Mouse (Mus musculus): ENCODE data around the gene Bola3. TPM values are rescaled to one million over a fixed set of nuclear protein-coding genes. Genes with fewer than 3 reads are reported as not detected.
A peak's percentile ranks its signal among the peaks of the same experiment; 100 is the strongest.

Bola3 gene
- 126 TPM for polyA plus RNA-seq (2021)

DNA sequence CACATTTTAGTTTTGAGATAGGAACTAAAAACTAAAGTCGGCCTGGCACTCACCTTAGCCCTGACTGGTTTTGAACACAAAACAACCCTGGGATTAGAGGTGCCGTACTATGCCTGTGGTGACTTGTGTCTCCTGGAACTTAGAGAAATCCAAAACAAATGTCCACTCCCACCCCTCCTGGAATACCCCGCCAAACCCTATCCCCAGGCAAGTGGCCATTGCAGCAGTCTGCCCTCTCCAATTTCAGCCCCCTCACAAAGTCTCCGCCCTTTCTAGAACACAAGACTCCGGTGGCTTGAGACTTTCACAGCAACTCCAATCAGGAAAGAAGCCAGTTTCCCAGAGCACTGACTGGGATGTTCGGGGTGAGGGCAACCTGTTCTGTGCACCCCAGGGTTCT is at the start of gene Bola3:
Gene Bola3 (plus strand): TSS at position 275 of the 400 bp plus-strand sequence.
- POLR2A ChIA-PET, result no interaction called here
- no peak for DNase-seq (ENCODE audit: low read depth, low spot score)
- ATAC-seq, result peak; percentile 55
- no peak for TF ChIP-seq CTCF (IDR thresholded peaks at IDR 0.05)
- CTCF ChIA-PET, result interaction anchor here (1.2 kb wide), 1 partner anchor 14 kb away, joined by 3 read pairs; no protein-coding TSS in a partner anchor
- no peaks in the 10 kb centered on the region for H3K27me3 ChIP-seq
- in situ Hi-C loops (cut with MboI; ENCODE audit: low pct_unique_long_range_greater_than_20kb), result no loop called here

DNA sequence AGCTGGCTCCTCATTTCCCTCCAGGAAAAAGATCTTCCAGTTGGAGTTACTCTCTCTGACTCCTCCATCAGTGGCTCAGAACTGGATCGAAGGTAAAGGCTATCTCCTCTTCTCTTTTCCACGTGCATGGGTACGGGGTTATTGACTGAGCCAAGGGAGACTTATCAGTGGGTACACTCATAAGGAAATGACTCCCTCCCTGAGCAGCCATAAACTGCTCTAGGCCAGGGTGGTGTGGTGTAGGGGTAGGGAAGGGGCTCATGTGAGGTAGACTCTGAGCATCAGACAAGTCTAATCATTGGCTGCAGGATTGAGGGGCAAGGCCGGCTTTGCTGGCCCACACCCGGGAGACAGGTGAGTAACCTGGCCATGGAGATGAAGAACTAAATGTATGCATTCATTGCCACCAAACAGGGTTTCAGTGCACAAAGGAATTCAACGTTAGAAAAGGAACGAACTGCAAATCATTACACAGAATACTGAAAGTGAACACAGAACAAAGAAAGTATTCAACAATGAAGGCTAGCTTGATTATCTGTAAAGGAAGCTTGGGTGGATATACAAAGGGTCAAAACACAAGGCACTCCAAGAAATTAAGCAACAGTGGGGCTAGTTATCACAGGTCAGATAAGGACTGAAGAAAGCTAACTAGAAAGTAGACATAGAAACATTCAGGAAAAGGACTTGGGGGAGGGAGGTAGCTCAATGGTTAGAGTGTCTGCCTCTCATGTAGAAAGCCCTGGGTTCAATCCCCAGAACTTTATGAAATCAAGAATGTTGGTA is 48.3 kb upstream of the Bola3 start:
- POLR2A ChIA-PET, result no interaction called here
- no peak for TF ChIP-seq CTCF (IDR thresholded peaks at IDR 0.05)
- ATAC-seq (no peak), DNase-seq (ENCODE audit: low read depth, low spot score) (no peak)
- no peaks in the 10 kb centered on the region for H3K27me3 ChIP-seq
- CTCF ChIA-PET, result no interaction called here
- in situ Hi-C loops (cut with MboI; ENCODE audit: low pct_unique_long_range_greater_than_20kb), result no loop called here

DNA sequence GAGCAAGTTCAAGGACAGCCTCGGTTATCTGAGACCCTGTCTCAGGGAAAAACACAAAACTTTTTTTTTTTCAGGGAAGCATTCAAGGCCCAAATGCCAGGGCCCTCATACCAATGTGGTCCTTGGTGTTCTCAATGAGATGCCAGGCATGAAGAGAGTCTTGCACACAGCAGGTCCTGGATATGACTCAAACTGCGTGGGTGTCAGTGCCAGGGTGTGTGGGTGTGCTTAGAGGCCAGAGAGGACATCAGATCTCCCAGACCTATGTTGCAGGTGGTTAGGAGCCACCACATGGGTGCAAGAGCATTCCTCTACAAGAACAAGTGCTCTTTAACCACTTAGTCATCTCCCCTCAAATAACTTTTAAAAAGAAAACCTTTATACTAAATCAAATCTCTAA is 47.7 kb upstream of the Bola3 start:
- TF ChIP-seq CTCF (IDR thresholded peaks at IDR 0.05), result no peak
- CTCF ChIA-PET, result no interaction called here
- H3K27me3 ChIP-seq, result no peaks in the 10 kb centered on the region
- POLR2A ChIA-PET, result no interaction called here
- DNase-seq (ENCODE audit: low read depth, low spot score) (no peak), ATAC-seq (no peak)
- in situ Hi-C loops (cut with MboI; ENCODE audit: low pct_unique_long_range_greater_than_20kb), result no loop called here

DNA sequence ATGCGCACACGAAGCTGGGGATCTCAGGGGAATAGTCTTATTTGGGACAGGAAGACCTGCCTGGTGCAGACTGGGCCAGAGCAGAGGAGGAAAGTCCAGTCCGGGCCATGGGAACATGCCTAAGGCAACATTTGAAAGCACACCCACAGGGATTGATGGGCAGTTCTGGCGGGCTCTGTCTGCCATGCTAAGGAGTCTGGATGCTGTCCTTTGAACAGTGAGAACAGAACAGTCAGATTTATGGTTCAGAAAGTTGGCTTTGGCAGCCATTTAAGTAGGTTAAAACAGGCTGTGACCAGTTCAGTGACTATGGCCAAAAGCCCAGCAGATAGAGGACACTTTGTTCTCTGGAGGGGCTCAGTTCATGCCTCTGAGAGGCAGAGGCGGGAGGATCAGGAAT is 46.7 kb upstream of the Bola3 start:
- TF ChIP-seq CTCF (IDR thresholded peaks at IDR 0.05), result no peak
- no peak for ATAC-seq
- no peaks in the 10 kb centered on the region for H3K27me3 ChIP-seq
- DNase-seq (ENCODE audit: low read depth, low spot score), result no peak
- ChIA-PET CTCF (no interaction called here), POLR2A (no interaction called here)
- in situ Hi-C loops (cut with MboI; ENCODE audit: low pct_unique_long_range_greater_than_20kb), result no loop called here

DNA sequence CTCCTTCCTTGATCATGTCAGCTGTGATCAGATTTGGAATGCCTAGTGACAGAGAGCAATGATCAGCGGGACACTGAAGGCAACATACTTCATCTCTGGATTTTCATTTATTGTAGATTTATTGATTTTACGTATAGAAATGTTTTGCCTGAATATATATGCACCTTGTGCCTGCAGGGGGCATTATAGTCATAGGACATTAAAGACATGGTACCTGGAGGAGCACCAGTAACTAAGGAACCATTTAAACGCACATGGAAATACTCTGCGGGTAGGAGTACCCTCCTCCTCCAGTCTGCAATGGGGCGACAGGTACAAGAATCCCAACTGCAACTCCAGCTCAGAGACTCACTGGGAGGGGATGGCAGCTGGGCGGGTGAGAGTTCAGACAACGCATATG is 39.9 kb upstream of the Bola3 start:
- in situ Hi-C loops (cut with MboI; ENCODE audit: low pct_unique_long_range_greater_than_20kb), result no loop called here
- no peak for TF ChIP-seq CTCF (IDR thresholded peaks at IDR 0.05)
- CTCF ChIA-PET, result interaction anchor here (1.5 kb wide), 1 partner anchor 24 kb away, joined by 4 read pairs; no protein-coding TSS in a partner anchor

DNA sequence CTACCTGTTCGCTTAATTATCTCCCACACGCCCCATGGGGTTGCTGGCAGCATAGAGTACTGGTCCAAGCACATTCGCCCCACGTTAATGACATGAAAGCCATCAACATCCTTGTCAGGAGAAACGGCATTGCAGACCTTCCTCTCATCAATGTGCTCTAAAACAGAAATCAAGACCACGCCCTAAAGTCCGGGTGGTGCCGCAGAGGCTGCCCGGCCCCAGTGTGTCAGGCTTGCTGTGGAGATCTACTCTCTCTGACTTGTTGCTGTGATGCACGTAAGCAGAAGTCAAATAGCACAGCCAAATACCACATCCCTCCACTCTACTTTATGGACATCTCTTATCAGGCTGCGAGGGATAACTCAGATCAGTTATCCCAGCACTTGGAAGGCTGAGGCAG is 37.7 kb upstream of the Bola3 start:
- in situ Hi-C loops (cut with MboI; ENCODE audit: low pct_unique_long_range_greater_than_20kb), result no loop called here
- DNase-seq (ENCODE audit: low read depth, low spot score) (no peak), ATAC-seq (no peak)
- H3K27me3 ChIP-seq, result no peaks in the 10 kb centered on the region
- ChIA-PET POLR2A (no interaction called here), CTCF (no interaction called here)
- no peak for TF ChIP-seq CTCF (IDR thresholded peaks at IDR 0.05)

More for the DNA sequence above, 39.9 kb upstream of the Bola3 start:
- POLR2A ChIA-PET, result no interaction called here
- ATAC-seq, result no peak
- no peaks in the 10 kb centered on the region for H3K27me3 ChIP-seq
- DNase-seq (ENCODE audit: low read depth, low spot score), result no peak

DNA sequence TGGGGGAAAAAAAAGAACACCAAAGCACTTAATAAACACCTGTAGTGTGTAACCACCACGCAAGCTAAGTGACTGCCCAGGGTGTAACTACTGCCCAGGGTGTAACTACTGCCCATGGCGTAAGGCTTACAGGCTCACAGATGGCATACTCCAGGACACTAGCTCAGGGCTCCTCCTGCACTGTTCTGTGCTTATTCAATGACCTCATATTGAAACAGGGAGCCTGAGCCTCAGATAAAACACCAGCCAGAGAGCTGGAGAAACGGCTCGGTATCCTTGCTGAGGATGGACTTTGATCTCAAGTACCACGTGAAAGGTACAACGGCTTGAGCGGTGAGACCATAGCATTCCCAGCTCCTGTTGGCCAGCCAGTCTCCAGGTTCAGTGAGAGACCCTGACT is 36.9 kb upstream of the Bola3 start:
- CTCF ChIA-PET, result no interaction called here
- H3K27me3 ChIP-seq, result no peaks in the 10 kb centered on the region
- no peak for DNase-seq (ENCODE audit: low read depth, low spot score)
- no peak for ATAC-seq
- POLR2A ChIA-PET, result no interaction called here
- in situ Hi-C loops (cut with MboI; ENCODE audit: low pct_unique_long_range_greater_than_20kb), result no loop called here
- no peak for TF ChIP-seq CTCF (IDR thresholded peaks at IDR 0.05)

DNA sequence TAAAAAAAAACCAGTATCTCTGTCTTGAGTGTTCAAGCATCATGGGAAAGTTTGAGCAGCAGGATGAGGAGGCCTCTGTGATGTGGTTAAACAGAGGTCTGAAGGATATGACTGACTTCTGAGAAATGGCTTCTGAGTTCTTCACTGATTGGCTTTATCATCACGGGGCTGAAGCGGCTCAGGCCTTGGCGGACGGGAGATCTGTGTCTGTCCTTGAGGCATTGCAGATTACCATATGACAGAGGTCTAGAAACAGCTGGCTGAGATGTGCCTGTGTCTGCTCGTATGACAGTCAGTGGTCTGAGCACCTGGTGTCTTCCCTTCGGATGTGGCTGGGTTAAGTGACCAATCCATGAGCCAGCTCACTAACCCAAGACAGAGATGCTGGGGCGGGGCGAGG is 36.4 kb upstream of the Bola3 start:
- no peaks in the 10 kb centered on the region for H3K27me3 ChIP-seq
- DNase-seq (ENCODE audit: low read depth, low spot score), result no peak
- POLR2A ChIA-PET, result no interaction called here
- in situ Hi-C loops (cut with MboI; ENCODE audit: low pct_unique_long_range_greater_than_20kb), result no loop called here
- CTCF ChIA-PET, result no interaction called here
- TF ChIP-seq CTCF (IDR thresholded peaks at IDR 0.05), result no peak
- ATAC-seq, result no peak

DNA sequence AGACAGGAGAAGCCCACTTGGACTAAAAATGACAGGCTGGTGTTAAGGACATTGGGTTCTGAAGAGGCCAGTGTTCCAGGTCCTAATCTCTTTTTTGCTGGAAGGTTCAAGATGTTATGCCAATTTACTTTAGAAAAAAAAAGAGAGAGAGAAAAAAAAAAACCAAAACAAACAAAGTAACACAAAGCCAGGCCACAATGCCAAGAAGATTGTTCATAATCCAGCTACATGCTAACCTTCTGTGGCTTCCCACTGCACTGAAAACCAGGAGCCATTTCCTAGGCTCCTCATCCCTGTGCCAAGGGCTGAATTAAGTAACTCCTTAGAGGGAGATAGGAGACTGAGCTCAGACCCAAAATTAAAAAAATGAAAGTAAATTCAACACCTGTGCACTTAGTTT is 33.7 kb upstream of the Bola3 start:
- ATAC-seq (no peak), DNase-seq (ENCODE audit: low read depth, low spot score) (no peak)
- POLR2A ChIA-PET, result interaction anchor here (1.3 kb wide), 1 partner anchor 11 kb away, joined by 4 read pairs; no protein-coding TSS in a partner anchor
- CTCF ChIA-PET, result interaction anchor here (1.4 kb wide), 1 partner anchor 100 kb away, joined by 4 read pairs; no protein-coding TSS in a partner anchor
- TF ChIP-seq CTCF (IDR thresholded peaks at IDR 0.05), result no peak
- in situ Hi-C loops (cut with MboI; ENCODE audit: low pct_unique_long_range_greater_than_20kb), result no loop called here
- H3K27me3 ChIP-seq, result no peaks in the 10 kb centered on the region

DNA sequence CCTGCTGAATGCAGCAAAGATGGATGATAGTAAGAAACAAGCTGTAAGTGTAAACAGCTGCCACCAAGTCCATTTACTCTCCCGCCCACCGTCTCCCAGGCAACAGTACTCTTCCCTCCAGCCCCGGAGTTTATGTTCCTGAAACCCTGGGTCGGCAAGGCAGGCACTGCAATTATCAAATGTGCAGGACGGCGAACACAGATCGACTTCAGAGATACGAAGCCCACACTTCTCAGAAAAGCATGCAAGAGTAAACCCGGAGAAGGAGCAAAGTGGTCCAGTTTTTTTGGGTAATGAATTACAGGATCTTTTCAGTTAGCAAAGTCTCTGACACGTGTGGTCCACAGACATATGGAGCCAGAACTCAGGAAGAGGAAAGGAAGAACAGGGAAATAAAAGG is 32.9 kb upstream of the Bola3 start:
- in situ Hi-C loops (cut with MboI; ENCODE audit: low pct_unique_long_range_greater_than_20kb), result no loop called here
- no peak for DNase-seq (ENCODE audit: low read depth, low spot score)
- no peak for TF ChIP-seq CTCF (IDR thresholded peaks at IDR 0.05)
- CTCF ChIA-PET, result interaction anchor here (1.4 kb wide), 1 partner anchor 101 kb away, joined by 4 read pairs; no protein-coding TSS in a partner anchor
- POLR2A ChIA-PET, result interaction anchor here (1.3 kb wide), 1 partner anchor 12 kb away, joined by 4 read pairs; no protein-coding TSS in a partner anchor
- ATAC-seq, result no peak
- H3K27me3 ChIP-seq, result no peaks in the 10 kb centered on the region

DNA sequence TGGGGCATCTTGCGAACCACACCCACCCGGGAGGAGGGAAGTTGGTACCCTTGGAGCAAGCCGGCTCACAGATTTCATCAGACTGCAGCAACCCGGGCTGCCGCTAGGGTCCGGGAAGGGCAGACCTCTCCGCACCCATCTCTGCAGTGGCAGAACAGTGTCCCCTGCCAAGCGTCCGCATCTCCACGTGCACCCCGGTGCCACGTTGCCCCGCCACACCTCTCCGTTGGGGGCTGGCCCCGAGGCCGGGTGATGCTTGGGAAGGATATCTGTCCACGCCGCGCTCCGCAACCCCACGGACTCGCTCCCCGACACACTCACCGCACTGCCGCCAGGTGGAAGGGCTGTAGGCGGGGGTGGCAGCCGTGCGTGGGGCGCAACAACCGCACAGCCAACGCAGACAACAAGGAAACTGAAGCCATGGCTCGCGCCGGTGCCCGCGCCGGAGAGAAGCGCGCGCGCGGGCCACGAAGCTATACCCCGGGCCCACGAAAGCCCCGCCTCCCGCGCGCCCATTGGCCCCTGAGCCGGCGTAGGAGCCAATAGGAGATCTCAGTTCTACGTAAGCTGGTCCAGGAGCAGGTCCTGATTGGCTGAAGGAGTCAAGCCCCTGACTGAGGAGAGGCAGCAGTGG is 31.7 kb upstream of the Bola3 start:
- no peaks in the 10 kb centered on the region for H3K27me3 ChIP-seq
- no peak for DNase-seq (ENCODE audit: low read depth, low spot score)
- ATAC-seq, result peak; percentile 96
- ChIA-PET CTCF (interaction anchor here (1.1 to 1.5 kb wide), 3 partner anchors 8 to 190 kb away, joined by 3 to 5 read pairs (median 3); partner anchors contain the start of genes Dguok, Mob1a and Mthfd2), POLR2A (interaction anchor here (0.7 to 1.6 kb wide), 3 partner anchors 8 to 50 kb away, joined by 3 to 5 read pairs (median 3); partner anchors contain the start of genes Mob1a and Mthfd2)
- TF ChIP-seq CTCF (IDR thresholded peaks at IDR 0.05), result no peak
- in situ Hi-C loops (cut with MboI; ENCODE audit: low pct_unique_long_range_greater_than_20kb), result no loop called here
